Mouse (Mus musculus): ENCODE measurements around the gene Dlk2.

DNA sequence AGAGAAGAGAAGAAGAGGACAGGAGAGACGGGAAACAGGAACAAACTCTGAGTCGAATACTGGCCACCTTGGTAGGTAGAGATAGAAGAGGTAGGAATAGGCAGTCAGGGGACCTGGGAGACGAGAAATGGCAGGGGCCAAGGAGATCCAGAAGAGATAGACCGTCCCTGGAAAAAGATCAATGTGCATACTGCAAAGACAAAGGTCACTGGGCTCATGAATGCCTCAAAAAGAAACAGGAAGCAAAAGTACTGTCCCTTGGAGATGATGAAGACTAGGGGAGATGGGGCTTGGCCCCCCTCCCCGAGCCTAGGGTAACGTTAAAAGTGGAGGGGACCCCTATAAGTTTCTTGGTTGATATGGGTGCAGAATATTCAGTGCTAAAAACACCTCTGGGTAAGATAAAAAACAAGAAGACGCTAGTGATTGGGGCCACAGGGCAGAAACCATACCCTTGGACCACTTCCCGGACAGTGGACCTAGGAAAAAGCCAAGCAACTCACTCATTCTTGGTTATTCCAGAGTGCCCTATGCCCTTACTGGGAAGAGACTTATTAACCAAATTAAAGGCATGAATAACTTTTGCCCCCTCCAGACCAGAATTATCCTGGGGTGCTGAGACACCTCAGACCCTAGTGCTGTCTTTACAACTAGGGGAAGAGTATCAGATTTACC, 53.9 kb downstream of the Dlk2 start:
- TF ChIP-seq CTCF (IDR thresholded peaks at IDR 0.05; ENCODE audit: extremely low read depth, insufficient read depth, insufficient read length, insufficient replicate concordance) (no peak), POLR2A (IDR thresholded peaks at IDR 0.05; ENCODE audit: low read depth, low read length) (no peak)
